Mouse (Mus musculus) A20 (cell line): ENCODE data around the gene Aes.

Source experiments
- DNase-seq: peaks from one replicate; pipeline ENCODE4 v3.0.0-alpha.2; 2011; ENCODE audit warnings: low read depth, low spot score

The Aes gene

GRCm38 (mm10) chr10:81559163-81559626 lies at the start of gene Aes:
TSS of gene Aes (plus strand) at chr10:81559488.
- DNase-seq: peak; percentile 61

- DNase-seq: no peak
Observed at GRCm38 (mm10) chr10:81510246-81510810, 49.0 kb upstream of the Aes start.

- no peak for DNase-seq
Observed at GRCm38 (mm10) chr10:81513798-81514197, 45.5 kb upstream of the Aes start.

DNA sequence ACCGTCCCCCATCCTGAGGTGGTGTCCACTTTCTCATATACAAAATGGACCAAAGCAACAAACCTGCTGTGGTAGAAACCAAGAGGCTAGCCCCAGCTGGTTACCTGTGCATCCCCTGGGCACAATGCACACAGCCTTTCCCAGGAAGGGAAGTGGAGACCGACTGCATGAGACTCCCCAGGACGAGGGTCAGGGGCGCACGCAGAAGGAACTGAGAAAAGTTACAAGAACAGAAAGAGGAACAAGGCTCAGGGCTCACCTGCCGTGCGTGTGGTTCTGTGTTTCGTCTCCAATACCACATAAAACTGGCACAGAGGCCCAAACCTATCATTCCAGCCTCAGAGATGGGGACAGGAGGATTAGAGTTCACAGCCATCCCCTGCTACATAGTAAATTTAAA lies 42.1 kb upstream of the Aes start:
- DNase-seq: peak; percentile 90

DNA sequence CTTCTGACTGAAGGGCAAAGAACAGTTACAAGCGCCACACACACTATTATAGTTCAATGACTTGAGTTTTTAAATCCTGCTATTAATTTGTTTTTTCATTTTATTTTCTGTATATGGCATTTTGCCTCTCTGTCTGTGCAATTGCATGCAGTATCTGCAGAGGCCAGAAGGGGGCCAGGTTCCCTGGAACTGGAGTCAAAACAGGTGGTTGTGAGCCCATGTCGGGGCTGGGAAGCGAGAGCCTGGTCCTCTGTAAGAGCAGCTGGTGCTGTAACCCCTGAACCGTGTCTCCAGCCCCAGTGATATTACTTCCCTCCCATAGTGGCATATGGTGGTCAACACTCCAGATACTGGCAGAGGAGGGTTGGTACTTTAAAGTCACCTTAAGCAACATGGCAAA lies 40.7 kb upstream of the Aes start:
- peak; percentile 91 for DNase-seq

DNA sequence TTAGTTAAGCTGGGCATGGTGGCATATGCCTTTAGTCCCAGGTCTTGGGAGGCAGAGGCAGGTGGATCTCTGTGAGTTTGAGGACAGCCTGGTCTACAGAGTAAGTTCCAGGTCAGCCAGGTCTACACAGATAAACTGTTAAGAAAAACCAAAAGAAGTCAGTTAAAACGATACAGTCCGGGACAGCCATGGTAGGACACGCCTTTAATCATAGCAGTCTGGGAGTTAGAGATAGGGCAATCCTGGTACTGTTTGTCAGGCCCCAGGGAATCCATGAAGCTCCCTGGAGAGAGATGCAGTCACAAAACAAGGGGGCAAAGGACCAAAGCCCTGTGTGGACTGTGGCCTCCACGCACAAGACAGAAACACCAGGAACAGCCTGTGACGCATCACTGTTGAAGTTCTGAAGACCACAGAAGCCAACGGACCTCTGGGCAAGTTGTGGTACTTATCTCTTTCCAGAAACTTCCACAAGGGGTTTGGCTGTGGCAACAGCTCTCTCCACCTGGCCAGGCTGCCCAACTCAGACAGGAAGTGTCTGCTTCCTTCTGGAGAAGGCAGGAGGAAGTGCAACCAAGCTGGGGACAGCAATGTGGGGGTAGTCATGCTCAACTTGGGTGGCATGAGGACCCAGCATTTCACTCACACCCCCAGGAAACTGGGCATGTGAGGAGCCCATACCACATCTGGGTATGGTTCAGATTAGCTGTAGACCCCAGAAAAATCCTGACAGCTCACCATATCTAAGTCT lies 39.9 kb upstream of the Aes start:
- DNase-seq: peak; percentile 77

- DNase-seq: no peak
Observed at GRCm38 (mm10) chr10:81519978-81520365, 39.3 kb upstream of the Aes start.

- DNase-seq: no peak
Observed at GRCm38 (mm10) chr10:81523142-81523541, 36.1 kb upstream of the Aes start.

GRCm38 (mm10) chr10:81523570-81523969 lies 35.7 kb upstream of the Aes start:
- no peak for DNase-seq

DNA sequence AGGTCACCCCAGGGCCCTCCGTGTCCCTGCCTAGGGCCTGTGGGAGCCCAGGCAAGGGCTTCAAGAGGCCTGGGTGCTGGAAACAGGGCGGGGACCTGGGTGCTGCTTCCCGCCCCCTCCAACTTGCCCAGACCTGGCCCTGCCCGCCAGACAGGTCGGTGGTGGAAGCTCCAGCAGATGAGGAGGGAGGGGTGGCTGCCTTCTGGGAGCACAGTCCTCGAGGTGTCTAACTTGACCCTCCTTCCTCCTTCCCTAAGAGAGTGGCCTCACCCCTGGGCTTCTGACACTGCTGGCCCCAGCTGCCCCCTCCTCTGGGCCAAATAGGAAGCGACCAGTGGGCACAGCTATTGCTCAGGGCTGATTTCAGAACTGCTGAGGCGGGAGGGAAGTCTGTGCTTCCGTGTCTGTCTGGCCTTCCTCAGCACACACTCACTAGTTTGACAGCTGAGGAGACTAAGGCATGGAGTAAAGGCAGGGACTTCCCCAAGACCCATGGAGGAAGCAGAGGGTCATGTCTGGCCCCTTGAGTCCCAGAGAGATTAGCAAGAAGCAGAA lies 35.2 kb upstream of the Aes start, which contains the start of gene Gna15:
Gene Gna15, minus strand, starts transcription at position 175 of the 555 bp plus-strand sequence.
- DNase-seq: no peak

- no peak for DNase-seq
Observed at GRCm38 (mm10) chr10:81525017-81525694, 34.1 kb upstream of the Aes start.

DNA sequence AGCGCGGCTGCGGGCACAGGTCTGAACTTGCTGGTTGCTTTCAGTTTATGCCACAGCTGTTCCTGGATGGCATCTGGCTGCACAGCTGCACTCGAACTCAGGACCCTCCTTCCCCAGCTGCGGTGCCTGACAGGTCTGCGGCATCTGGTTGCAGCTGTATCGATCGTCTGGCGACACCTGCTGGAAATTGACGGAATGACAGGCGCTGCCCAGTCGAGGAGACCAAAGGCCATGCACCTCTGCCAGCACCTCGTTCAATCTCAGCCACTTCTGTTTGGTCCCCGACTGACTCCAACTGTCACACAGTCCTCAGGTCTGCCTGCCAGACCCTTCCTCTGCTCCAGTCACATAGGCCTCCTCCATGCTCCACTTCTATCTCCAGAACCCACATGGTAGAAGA lies 32.5 kb upstream of the Aes start:
- peak; percentile 86 for DNase-seq

GRCm38 (mm10) chr10:81534826-81535225 lies 24.5 kb upstream of the Aes start:
- no peak for DNase-seq

- peak; percentile 33 for DNase-seq
Observed at GRCm38 (mm10) chr10:81536734-81537133, 22.6 kb upstream of the Aes start.

DNA sequence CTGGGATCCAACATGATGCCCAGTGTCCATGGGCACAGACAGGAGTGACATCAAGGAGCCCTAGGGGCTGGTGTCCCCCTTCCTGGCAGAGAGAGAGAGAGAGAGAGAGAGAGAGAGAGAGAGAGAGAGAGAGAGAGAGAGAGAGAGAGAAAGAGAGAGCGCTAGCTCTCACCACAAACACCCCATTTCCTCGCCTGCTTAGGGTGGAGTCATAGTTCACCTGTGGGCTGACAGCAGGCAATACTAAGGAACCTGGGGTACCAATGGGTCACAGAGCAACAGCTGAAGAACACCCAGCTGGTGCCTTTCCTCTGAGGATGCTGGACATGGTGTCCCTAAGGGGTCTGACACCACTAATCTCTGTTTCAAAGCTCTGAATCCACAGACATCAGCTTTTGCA lies 21.9 kb upstream of the Aes start:
- no peak for DNase-seq

DNA sequence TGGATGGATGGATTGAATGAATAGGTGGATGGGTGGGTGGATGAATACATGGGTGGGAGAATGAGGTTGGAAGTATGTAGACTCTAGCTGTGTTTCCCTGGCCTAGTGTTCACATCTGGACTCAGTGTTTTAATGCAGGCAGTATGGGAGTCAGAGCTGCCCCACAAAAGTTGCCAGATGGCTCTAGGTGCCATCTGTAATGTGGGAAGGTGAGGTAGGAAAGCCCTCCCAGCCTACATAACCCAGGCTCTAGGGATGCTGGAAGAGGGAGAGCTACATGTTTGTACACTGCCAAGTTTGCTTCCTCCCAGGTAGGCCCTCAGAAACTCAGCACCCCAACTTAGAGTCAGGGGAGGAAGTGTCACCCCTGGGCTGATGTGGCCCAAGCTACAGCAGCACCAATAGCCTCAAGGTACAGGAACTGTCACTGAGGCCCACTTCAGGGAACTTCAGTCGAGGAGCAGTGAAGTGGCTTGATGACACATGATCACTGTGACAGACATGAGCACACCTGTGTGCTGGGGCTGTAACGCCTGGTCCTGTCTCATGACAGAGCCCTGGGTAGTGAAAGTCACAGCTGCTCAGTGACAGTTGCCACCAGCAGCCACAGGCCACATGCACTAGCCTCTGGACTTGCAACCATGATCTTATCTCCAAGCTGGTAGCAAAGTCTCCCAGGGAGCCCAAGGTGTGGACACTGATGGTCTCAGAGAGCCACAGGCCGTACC lies 20.8 kb upstream of the Aes start:
- peak; percentile 70 for DNase-seq

DNA sequence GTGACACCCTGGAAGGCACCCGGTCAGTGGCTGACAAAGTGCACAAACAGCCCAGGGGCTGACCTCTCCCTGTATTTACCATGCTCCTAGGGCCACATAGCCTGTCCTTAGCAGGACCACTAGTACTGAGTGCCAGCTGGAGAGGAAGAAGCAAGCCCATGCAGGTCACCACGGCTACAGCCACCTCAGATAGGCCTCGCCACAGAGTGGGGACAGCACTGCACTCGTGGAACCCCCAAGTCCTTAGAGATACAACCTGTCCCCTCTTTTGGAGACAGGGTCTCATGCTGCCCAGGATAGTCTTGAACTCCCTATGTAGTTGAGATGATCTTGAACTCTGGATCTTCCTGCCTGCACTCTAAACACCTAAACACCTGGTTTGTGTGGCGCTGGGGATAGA lies 17.9 kb upstream of the Aes start:
- no peak for DNase-seq

- no peak for DNase-seq
Observed at GRCm38 (mm10) chr10:81541803-81542202, 17.5 kb upstream of the Aes start.

DNA sequence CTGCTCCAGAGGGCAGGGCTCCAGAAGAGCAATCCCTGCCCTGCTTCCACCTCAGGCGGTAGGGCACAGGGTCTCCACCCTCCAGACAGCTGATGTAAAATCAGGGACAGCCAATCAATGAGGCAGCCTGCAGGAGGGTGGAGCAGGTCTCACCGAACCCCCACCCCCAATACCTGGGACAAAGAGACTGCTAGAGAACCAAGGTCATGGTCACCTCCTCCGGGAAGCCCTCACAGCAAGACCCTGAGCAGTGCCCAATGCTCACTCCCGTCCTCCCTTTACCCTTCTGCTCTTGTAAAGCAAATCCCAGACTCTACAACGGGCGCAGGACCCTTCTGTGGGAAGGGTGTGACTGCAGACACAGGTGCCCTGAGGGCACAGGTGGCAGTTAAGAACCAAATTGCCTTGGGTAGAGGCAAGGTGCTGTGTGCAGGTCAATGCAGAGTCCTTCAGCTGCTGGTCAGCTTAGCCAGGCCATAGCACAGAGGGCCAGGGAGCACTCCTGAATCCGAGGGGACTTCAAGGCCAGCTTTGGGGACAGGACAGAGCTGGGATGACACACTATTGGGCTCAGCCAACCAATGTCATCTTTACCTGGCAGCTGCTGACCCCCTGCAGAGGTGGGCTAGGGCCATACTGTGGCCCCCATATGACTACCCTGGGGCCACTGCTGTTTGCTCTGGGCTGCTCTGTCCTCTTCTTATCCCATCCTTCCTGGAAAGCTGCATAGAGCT lies 16.4 kb upstream of the Aes start:
- DNase-seq: no peak

DNA sequence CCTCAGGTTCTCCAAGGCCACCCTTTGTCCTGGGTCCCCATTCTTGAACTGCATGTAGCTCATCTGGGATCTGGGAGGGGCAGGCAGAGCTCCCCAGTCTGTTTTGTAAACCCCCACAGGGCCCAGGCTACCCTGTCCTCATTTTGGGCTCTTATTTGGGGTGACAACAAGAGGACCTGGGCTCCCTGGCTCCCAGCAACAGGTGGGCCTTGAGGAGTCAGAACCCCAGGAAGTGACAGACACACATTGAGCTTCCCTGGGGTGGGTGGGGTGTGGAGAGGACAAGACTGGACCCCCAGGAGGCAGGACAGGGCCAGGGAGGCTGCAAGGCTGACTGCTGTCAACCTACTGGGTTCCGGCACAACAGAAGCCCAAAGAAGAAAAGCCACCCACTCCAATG lies 15.7 kb upstream of the Aes start:
- DNase-seq: no peak
